Mouse (Mus musculus): Measurements from ENCODE around the gene Tmem63b. TPM values are rescaled to one million over a fixed set of nuclear protein-coding genes. Genes with fewer than 3 reads are reported as not detected.

Tmem63b gene
- polyA plus RNA-seq, 1 experiment: 119 TPM

DNA sequence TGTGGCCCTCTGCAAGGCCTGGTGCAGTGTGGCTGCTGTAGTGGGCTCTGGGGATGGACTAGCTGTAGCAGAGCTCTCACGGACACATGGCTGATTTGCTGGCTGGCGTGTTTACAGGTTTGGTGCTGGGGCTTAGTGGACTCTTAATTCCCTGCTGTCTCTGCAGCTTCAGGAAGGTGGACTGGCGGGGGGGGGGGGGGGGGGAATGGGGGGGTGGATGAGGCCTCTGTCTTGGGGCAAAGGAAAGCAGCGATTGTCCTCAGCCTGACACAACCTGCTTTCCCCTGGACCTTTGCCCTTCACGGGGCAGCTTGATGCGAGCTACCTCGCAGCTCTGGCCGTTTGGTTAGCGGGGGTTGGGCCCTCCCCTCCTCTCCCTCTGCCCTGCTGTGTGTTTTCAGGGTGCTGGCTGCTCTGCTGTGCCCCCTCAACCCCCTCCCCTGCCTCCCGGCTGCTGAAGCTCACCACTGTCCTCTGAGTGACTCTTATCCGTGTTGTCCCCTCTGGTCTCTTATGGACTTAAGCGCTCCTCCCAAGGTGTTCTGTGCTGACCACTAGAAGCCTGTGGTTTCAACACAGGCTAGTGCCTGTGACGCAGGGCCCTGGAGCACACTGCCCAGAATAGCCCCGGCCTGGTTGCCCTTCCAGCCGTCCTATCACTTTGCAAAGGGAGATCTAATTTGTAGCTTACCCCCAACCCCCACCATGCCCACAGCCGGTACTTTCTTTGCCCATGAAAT lies 14.0 kb upstream of the Tmem63b start:
- Histone ChIP-seq H3K27me3 (ENCODE audit: control insufficient read depth, insufficient read depth, low read length) (no peaks in the 10 kb centered on the region), H3K4me1 (replicated peaks; ENCODE audit: control insufficient read depth, insufficient read depth, low read length) (peaks cover 6% of the 10 kb centered on the region), H3K27ac (ENCODE audit: control insufficient read depth, insufficient read depth, low read length) (no peak overlapping the region), H3K4me3 (ENCODE audit: control insufficient read depth, insufficient read depth, low read length) (no peak overlapping the region), H3K36me3 (ENCODE audit: control insufficient read depth, insufficient read depth, low read length) (peaks cover 4% of the 10 kb centered on the region; the same call in 1 of the 2 replicates)
- no peak for TF ChIP-seq CTCF (IDR thresholded peaks at IDR 0.05; ENCODE audit: borderline replicate concordance, control insufficient read depth, extremely low read depth, insufficient read depth, low read length, poor library complexity)
- TF ChIP-seq POLR2A (IDR thresholded peaks at IDR 0.05; ENCODE audit: control insufficient read depth, extremely low read depth, insufficient read depth, low read length, poor library complexity): no peak
- WGBS: 97% methylated on average over 11 of the region's 16 CpGs
- DNase-seq: no peak

DNA sequence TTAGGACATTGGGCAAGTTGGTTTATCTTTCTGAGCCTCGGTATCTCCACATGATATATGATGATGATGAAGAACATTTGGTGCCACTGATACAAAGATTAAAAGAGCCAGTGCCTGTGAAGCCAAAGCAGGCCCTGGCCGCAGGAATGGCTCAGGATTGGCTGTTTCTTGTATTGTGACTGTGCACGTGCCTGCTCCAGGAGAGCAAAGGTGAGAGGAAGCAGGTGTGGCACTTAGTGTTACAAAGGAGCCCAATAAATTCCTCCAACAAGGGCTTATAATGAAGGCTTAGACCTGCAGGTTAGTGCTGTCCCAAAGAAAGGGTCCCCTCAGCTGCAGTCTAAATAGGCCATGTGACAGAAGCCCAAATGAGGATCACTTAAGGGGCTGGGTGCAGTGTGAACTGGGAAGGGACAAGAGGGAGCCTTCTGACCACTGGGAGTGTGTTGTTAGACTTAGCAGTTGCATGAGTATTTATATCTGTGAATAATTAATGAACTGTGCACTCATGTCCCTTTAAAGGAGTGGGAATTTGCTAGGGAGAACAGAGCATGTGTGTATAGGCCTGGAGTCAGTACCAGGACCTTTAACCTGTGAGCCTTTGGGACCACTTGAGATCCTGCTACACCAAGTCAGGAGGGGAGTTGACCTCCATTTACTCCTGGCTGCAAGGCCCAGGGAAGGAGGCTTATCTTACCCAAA lies 12.5 kb upstream of the Tmem63b start:
- no peak overlapping the region for H3K27ac ChIP-seq (ENCODE audit: control insufficient read depth, insufficient read depth, low read length)
- H3K36me3 ChIP-seq (ENCODE audit: control insufficient read depth, insufficient read depth, low read length): peaks cover 4% of the 10 kb centered on the region; the same call in 1 of the 2 replicates
- no peak overlapping the region for H3K4me3 ChIP-seq (ENCODE audit: control insufficient read depth, insufficient read depth, low read length)
- WGBS: 93% methylated on average over 3 of the region's 3 CpGs
- H3K27me3 ChIP-seq (ENCODE audit: control insufficient read depth, insufficient read depth, low read length): no peaks in the 10 kb centered on the region
- DNase-seq: no peak
- TF ChIP-seq CTCF (IDR thresholded peaks at IDR 0.05; ENCODE audit: borderline replicate concordance, control insufficient read depth, extremely low read depth, insufficient read depth, low read length, poor library complexity): no peak
- no peak for TF ChIP-seq POLR2A (IDR thresholded peaks at IDR 0.05; ENCODE audit: control insufficient read depth, extremely low read depth, insufficient read depth, low read length, poor library complexity)
- peaks cover 12% of the 10 kb centered on the region for H3K4me1 ChIP-seq (replicated peaks; ENCODE audit: control insufficient read depth, insufficient read depth, low read length)

DNA sequence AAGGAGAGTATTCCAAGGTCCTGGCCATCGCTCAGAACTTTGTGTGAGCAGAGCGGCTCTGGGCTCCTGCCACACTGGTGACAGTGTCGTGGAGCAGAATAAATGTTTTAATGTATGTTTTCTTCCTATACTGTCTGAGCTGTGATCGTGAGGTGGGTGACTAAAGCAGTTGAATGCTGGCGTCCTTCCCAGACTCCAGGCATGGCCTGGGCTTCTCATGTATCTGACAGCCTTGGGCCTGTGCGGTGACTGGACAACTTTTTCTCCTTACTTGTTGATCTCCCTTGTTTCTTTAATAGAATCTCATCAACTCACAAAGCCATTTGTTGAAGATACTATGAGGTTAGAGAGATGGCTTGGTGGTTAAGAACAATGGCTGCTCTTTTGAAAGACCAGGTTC lies 11.7 kb upstream of the Tmem63b start:
- H3K4me1 ChIP-seq (replicated peaks; ENCODE audit: control insufficient read depth, insufficient read depth, low read length): peaks cover 10% of the 10 kb centered on the region
- no peak overlapping the region for H3K4me3 ChIP-seq (ENCODE audit: control insufficient read depth, insufficient read depth, low read length)
- no peak overlapping the region for H3K27ac ChIP-seq (ENCODE audit: control insufficient read depth, insufficient read depth, low read length)
- TF ChIP-seq CTCF (IDR thresholded peaks at IDR 0.05; ENCODE audit: borderline replicate concordance, control insufficient read depth, extremely low read depth, insufficient read depth, low read length, poor library complexity): no peak
- 96% methylated on average over 6 of the region's 6 CpGs for WGBS
- peaks cover 4% of the 10 kb centered on the region; the same call in 1 of the 2 replicates for H3K36me3 ChIP-seq (ENCODE audit: control insufficient read depth, insufficient read depth, low read length)
- H3K27me3 ChIP-seq (ENCODE audit: control insufficient read depth, insufficient read depth, low read length): no peaks in the 10 kb centered on the region
- no peak for DNase-seq

DNA sequence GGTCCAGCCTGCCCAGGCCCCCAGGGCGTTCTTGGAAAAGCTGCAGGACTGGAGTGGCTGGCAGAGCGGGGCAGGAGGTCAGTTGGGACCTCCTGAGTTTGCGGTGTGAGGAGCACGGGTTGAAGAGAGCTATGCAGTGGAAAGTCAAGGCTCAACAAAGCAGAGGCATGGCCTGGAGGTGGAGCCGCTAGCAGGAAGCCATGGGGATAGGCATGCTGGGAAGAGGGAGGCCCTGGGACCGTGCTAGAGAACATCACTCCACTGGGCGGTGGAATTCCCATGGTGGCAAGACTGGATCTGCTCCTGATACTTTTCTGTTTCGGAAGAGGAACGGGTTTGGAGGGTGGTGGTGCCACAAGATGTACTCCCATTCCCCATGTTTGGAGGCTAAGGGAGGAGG lies 10.3 kb upstream of the Tmem63b start:
- no peak overlapping the region for H3K4me3 ChIP-seq (ENCODE audit: control insufficient read depth, insufficient read depth, low read length)
- peaks cover 11% of the 10 kb centered on the region; the same call in 1 of the 2 replicates for H3K4me1 ChIP-seq (replicated peaks; ENCODE audit: control insufficient read depth, insufficient read depth, low read length)
- TF ChIP-seq POLR2A (IDR thresholded peaks at IDR 0.05; ENCODE audit: control insufficient read depth, extremely low read depth, insufficient read depth, low read length, poor library complexity) (no peak), CTCF (IDR thresholded peaks at IDR 0.05; ENCODE audit: borderline replicate concordance, control insufficient read depth, extremely low read depth, insufficient read depth, low read length, poor library complexity) (no peak)
- no peak for DNase-seq
- H3K36me3 ChIP-seq (ENCODE audit: control insufficient read depth, insufficient read depth, low read length): peaks cover 4% of the 10 kb centered on the region; the same call in 1 of the 2 replicates
- WGBS: 98% methylated on average over 9 of the region's 9 CpGs
- no peak overlapping the region for H3K27ac ChIP-seq (ENCODE audit: control insufficient read depth, insufficient read depth, low read length)
- no peaks in the 10 kb centered on the region for H3K27me3 ChIP-seq (ENCODE audit: control insufficient read depth, insufficient read depth, low read length)

DNA sequence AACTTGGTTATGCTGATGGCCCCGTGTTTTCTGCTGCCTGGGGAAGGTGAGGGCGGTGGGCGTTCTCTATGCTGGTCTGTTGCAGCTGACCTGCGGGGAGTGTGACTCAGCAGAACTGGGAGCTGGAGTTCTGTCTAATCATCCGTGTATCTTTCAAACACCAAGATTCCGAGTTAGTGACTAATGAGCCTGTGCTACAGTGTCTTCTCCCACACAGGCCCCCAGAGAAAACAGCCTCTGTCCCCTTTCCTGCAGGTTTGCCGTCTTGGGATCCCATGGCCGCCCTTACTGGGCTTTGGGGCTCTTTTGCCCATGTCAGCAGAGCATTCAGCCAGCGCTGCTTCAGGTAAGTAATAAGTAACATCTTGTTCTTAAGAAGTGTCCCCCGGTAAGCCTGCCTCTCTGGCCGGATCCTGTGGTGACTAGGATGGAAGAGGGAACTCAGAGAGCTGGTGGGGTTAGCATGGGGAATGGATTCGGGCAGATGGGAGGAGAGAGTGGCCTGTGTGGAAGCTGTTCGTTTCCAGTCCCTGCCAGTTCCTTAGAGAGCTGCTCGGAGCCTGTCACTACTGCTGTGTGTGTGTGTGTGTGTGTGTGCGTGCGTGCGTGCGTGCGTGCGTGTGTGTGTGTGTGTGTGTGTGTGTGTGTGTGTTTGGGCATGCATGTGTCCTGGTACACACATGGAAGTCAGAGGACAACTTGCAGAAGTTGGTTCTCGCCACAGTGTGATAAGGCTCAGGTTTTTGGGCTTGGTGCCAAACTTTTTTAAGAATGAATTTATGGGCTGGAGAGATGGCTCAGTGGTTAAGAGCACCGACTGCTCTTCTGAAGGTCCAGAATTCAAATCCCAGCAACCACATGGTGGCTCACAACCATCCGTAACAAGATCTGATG lies 8.8 kb upstream of the Tmem63b start:
- no peaks in the 10 kb centered on the region for H3K27me3 ChIP-seq (ENCODE audit: control insufficient read depth, insufficient read depth, low read length)
- no peak for DNase-seq
- H3K4me3 ChIP-seq (ENCODE audit: control insufficient read depth, insufficient read depth, low read length): no peak overlapping the region
- no peak overlapping the region for H3K27ac ChIP-seq (ENCODE audit: control insufficient read depth, insufficient read depth, low read length)
- H3K36me3 ChIP-seq (ENCODE audit: control insufficient read depth, insufficient read depth, low read length): peaks cover 4% of the 10 kb centered on the region; the same call in 1 of the 2 replicates
- peaks cover 11% of the 10 kb centered on the region; the same call in 1 of the 2 replicates for H3K4me1 ChIP-seq (replicated peaks; ENCODE audit: control insufficient read depth, insufficient read depth, low read length)
- TF ChIP-seq CTCF (IDR thresholded peaks at IDR 0.05; ENCODE audit: borderline replicate concordance, control insufficient read depth, extremely low read depth, insufficient read depth, low read length, poor library complexity): no peak
- no peak for TF ChIP-seq POLR2A (IDR thresholded peaks at IDR 0.05; ENCODE audit: control insufficient read depth, extremely low read depth, insufficient read depth, low read length, poor library complexity)
- 46% methylated on average over 23 of the region's 23 CpGs for WGBS
